Mouse (Mus musculus) heart, postnatal 0 days (tissue): ENCODE results near the gene Stk33. TPM values are rescaled to one million over a fixed set of nuclear protein-coding genes. Genes with fewer than 3 reads are reported as not detected.
A peak's percentile ranks its signal among the peaks of the same experiment; 100 is the strongest.

ENCODE experiments used
- ATAC-seq: fragments of 200-750 bp; cut with Nextera tagmentation; 2 replicates; pipeline ENCODE4 v1.8.0; 2017; ENCODE audit warnings: low read depth, moderate number of reproducible peaks, moderate library complexity; ENCODE audit not compliant: insufficient read depth
- DNase-seq: peaks from one replicate; pipeline ENCODE4 v3.0.0-alpha.2; 2016; ENCODE audit warnings: low spot score
- H3K27ac ChIP-seq: fragments of 300-500 bp; sonication (generic); 2 replicates; pipeline ENCODE4 v1.5.1; 2014; ENCODE audit warnings: low read depth, mild to moderate bottlenecking
- H3K27me3 ChIP-seq: fragments of 300-500 bp; sonication (generic); 2 replicates; pipeline ENCODE4 v1.6.1; 2014; ENCODE audit warnings: low read length, mixed read lengths; ENCODE audit not compliant: control insufficient read depth, insufficient read depth
- H3K36me3 ChIP-seq: fragments of 300-500 bp; sonication (generic); replicated peaks from 2 replicates; pipeline ENCODE4 v1.6.1; 2014; ENCODE audit warnings: low read length, mixed read lengths; ENCODE audit not compliant: control insufficient read depth, insufficient read depth
- H3K4me1 ChIP-seq: fragments of 300-500 bp; sonication (generic); 2 replicates; pipeline ENCODE4 v1.6.1; 2014; ENCODE audit warnings: antibody characterized with exemption; ENCODE audit not compliant: control insufficient read depth, insufficient read depth
- H3K4me2 ChIP-seq: fragments of 300-500 bp; sonication (generic); 2 replicates; pipeline ENCODE4 v1.6.1; 2014; ENCODE audit warnings: low read depth, mild to moderate bottlenecking, low read length, moderate library complexity
- H3K4me3 ChIP-seq: fragments of 300-500 bp; sonication (generic); 2 replicates; pipeline ENCODE4 v1.5.1; 2014; ENCODE audit warnings: low read depth, low read length
- H3K9ac ChIP-seq: fragments of 300-500 bp; sonication (generic); replicated peaks from 2 replicates; pipeline ENCODE4 v1.6.1; 2014; ENCODE audit warnings: low read depth, low read length, mixed read lengths
- H3K9me3 ChIP-seq: fragments of 300-500 bp; sonication (generic); replicated peaks from 2 replicates; pipeline ENCODE4 v1.6.1; 2016; ENCODE audit warnings: low read length; ENCODE audit not compliant: control insufficient read depth
- CTCF ChIP-seq: IDR thresholded peaks from 2 replicates; pipeline ENCODE4 v1.5.1; 2016; ENCODE audit warnings: antibody characterized with exemption, control low read depth, low read depth
- EP300 ChIP-seq: IDR thresholded peaks from 2 replicates; pipeline ENCODE4 v1.6.1; 2016; ENCODE audit warnings: antibody characterized with exemption, low read depth
- WGBS: fragments of 180-500 bp; shearing (Covaris S2); extraction: QIAGEN DNeasy Blood & Tissue Kit; methylation state at CpG from one replicate; pipeline ENCODE4 v1.1.7; 2014; 5-methylcytosine and 5-hydroxymethylcytosine counted together
- polyA plus RNA-seq: library from polyadenylated mRNA; unstranded; fragments of >200 nt; fragmentation: Nextera tagmentation; extraction: Ambion mirVana; gene quantifications from 2 replicates; pipeline ENCODE4 v1.2.1, GENCODE M21; 2015
- total RNA-seq: library from RNA; depleted of rRNA; stranded (reverse); fragments of >200 nt; gene quantifications from 2 replicates; pipeline ENCODE4 v1.2.3, GENCODE M21; 2014; ENCODE audit warnings: low replicate concordance; rRNA removed

Gene Stk33
- total RNA-seq (not detected in 2 replicates), polyA plus RNA-seq (0.18 and 0.22 TPM in 2 replicates)

DNA sequence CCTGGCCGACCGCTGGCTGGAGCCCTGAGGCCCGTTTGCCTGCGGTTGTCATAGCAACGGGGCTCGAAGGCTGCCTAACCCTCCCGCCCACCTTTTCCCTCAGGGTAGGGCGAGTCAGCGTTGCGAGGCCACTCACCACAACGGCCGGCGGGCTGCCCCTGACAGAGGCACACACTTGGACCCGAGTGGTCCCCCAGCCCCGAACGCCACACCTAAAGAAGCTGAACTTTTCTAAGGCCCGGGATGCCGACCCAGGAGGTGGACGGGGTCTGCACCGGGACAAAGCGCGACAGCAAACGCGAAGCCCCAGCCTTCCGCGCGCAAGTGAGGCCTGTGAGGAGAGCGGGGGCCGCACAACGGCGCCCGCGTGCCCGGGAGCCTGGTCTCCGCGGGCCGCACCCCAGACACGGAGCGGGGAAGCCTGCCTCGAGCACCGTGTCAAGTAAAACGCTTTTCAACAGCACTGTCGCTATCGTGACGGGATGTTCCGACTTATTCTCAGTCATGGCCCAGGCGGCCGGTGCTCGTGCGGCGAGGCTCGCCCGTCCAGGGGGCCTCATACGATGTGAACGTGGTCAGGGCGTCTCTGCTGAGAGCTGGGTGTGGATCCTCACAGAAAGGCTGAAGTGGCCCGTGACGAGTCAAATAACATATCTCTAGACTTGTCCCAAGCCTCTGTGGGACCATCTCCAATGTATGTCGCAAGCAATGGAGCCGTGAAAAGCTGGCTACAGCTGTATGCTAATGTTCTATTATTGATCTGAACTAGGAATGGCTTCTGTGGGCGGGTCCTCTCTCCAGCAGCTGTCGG is at the start of gene Stk33:
Gene Stk33, minus strand, starts transcription at position 301 of the 811 bp plus-strand sequence.
- Histone ChIP-seq H3K27ac (no peak within 1 kb of the TSS), H3K9me3 (no peaks in the 10 kb centered on the region), H3K4me1 (peaks cover 18% of the 10 kb centered on the region), H3K27me3 (peaks cover 35% of the 10 kb centered on the region), H3K4me2 (peak within 1 kb of the TSS; percentile 71), H3K9ac (peak within 1 kb of the TSS; percentile 47; the same call in 1 of the 2 replicates), H3K4me3 (peak within 1 kb of the TSS; percentile 50), H3K36me3 (no peaks in the 10 kb centered on the region)
- DNase-seq, result no peak
- TF ChIP-seq CTCF (no peak), EP300 (no peak)
- peak; percentile 42 for ATAC-seq
- 2% methylated on average over 62 of the region's 62 CpGs for WGBS

- ATAC-seq, result no peak
- Histone ChIP-seq H3K9ac (no peak overlapping the region), H3K27me3 (no peaks in the 10 kb centered on the region), H3K36me3 (no peaks in the 10 kb centered on the region), H3K4me2 (no peak overlapping the region), H3K27ac (no peak overlapping the region), H3K9me3 (no peaks in the 10 kb centered on the region), H3K4me3 (no peak overlapping the region), H3K4me1 (no peaks in the 10 kb centered on the region)
- no peak for DNase-seq
- no peak for TF ChIP-seq CTCF
- no peak for TF ChIP-seq EP300
- WGBS, result 58% methylated on average over 5 of the region's 5 CpGs
Measured at GRCm38 (mm10) chr7:109484221-109484620, 45.3 kb upstream of the Stk33 start.

- H3K4me1 ChIP-seq, result no peaks in the 10 kb centered on the region
- H3K4me3 ChIP-seq, result no peak overlapping the region; the same call in 1 of the 2 replicates
- H3K36me3 ChIP-seq, result no peaks in the 10 kb centered on the region
- ATAC-seq (0 out of 2 replicates have a peak, but pooled peaks have one; percentile 20), DNase-seq (no peak)
- TF ChIP-seq CTCF (no peak), EP300 (no peak)
- H3K27me3 ChIP-seq, result no peaks in the 10 kb centered on the region
- H3K9me3 ChIP-seq, result no peaks in the 10 kb centered on the region
- WGBS, result 31% methylated on average over 7 of the region's 7 CpGs
- no peak overlapping the region for H3K27ac ChIP-seq
- no peak overlapping the region for H3K9ac ChIP-seq
- H3K4me2 ChIP-seq, result no peak overlapping the region
Measured at GRCm38 (mm10) chr7:109480765-109481197, 41.9 kb upstream of the Stk33 start.

DNA sequence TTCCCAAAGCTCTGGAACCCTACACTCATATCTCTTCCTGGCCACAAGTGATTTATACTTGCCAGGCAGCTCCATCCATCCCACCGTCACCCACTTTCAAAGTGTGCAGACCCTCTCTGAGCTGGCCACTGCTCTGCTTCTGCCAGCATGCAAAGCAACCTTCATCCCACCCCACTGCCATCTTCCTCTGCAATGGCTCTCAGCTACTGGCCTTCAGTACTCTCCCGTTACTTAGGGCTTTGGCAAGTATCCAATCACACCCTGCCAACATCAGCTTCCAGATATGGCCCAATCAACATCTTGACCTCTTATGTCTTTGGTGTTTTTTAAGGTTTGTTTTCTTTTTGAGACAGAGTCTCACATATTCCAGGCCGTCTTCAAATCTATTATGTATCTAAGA is 39.0 kb upstream of the Stk33 start:
- Histone ChIP-seq H3K4me1 (no peaks in the 10 kb centered on the region), H3K27me3 (no peaks in the 10 kb centered on the region), H3K9ac (no peak overlapping the region), H3K4me3 (no peak overlapping the region), H3K4me2 (no peak overlapping the region), H3K9me3 (no peaks in the 10 kb centered on the region), H3K27ac (no peak overlapping the region), H3K36me3 (no peaks in the 10 kb centered on the region)
- TF ChIP-seq CTCF (no peak), EP300 (no peak)
- no peak for ATAC-seq
- WGBS, result 45% methylated on average over 3 of the region's 3 CpGs
- DNase-seq, result no peak

GRCm38 (mm10) chr7:109470700-109471099 is 31.8 kb upstream of the Stk33 start:
- WGBS, result 66% methylated on average over 4 of the region's 4 CpGs
- H3K36me3 ChIP-seq, result no peaks in the 10 kb centered on the region

More at GRCm38 (mm10) chr7:109470700-109471099, 31.8 kb upstream of the Stk33 start:
- ATAC-seq (no peak), DNase-seq (no peak)
- no peaks in the 10 kb centered on the region for H3K9me3 ChIP-seq
- H3K27ac ChIP-seq, result no peak overlapping the region
- no peaks in the 10 kb centered on the region for H3K4me1 ChIP-seq
- TF ChIP-seq CTCF, result no peak
- no peak for TF ChIP-seq EP300
- no peak overlapping the region for H3K4me2 ChIP-seq
- H3K4me3 ChIP-seq, result no peak overlapping the region
- no peak overlapping the region for H3K9ac ChIP-seq
- H3K27me3 ChIP-seq, result no peaks in the 10 kb centered on the region
